Mouse (Mus musculus) inflammation-experienced regulatory T-cells (primary cell): ENCODE measurements around the gene Olfr792. TPM values are rescaled to one million over a fixed set of nuclear protein-coding genes. Genes with fewer than 3 reads are reported as not detected.

ENCODE experiments used
- polyA plus RNA-seq, 2 experiments: library from polyadenylated mRNA; unstranded; fragments of 100-300 nt; shearing (Covaris generic); gene quantifications; one replicate each; pipeline ENCODE4 v1.2.1; 2017

Olfr792 gene
- under 1 TPM in 1 of 2 experiments, not detected in 1; 0.31 TPM for polyA plus RNA-seq

DNA sequence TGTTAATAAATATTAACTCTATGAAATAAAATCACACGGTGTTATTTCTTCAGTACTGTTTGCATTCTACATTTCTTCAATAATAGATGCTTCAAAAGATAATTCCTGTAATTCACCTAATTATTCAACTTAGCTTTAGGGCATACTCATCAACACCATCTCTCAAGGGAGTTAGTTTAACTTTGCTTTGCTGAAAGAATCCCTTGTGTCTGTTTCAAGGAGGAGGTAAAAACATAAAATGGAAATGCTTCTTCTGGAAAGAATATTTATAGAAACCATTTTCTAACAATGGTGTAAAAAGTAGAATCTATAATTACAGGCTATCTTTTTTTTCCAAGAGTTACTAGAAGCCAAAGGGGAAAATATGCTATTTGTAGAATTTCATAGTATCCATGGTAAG, at the start of gene Olfr792:
TSS of gene Olfr792 (plus strand) at position 301 of the 400 bp plus-strand sequence.

DNA sequence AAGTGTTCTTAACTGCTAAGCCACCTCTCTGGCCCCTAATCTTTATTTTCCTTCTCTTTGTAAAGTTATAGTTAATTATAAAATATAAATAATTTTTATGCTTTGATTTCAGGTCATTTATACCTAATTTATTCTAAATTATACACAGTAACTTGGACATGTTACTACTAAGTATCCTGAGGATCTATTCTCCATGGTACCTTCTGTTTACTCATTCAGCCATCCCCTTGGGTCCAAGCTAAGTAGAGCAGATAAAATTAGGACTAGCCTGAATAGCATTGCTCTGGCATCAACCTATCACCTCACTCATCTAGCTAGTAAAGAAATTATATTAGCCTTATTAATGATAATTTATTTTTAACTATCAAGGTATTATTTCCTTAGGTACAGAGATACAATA, 40.8 kb upstream of the Olfr792 start, which contains the start of gene Olfr790:
TSS of gene Olfr790 (plus strand) at position 301 of the 400 bp plus-strand sequence.

GRCm38 (mm10) chr10:129521492-129521891, 17.5 kb upstream of the Olfr792 start, which contains the start of gene Olfr791:
Gene Olfr791 (plus strand): TSS chr10:129521792.

GRCm38 (mm10) chr10:129567355-129567754, 28.4 kb downstream of the Olfr792 start, which contains the start of gene Olfr794:
Gene Olfr794 (plus strand): TSS chr10:129567655.

Other genes starting within 250 kb of the Olfr792 start
- gene Olfr780, start 221.0 kb upstream of the Olfr792 start, polyA plus RNA-seq = under 1 TPM; 0.05 to 0.34 TPM
- under 1 TPM in 1 of 2 experiments, not detected in 1; 0.22 TPM for gene Olfr781, start 210.3 kb upstream of the Olfr792 start, polyA plus RNA-seq
- gene Olfr782, start 190.3 kb upstream of the Olfr792 start, polyA plus RNA-seq = not detected
- under 1 TPM in 1 of 2 experiments, not detected in 1; 0.12 TPM for gene Olfr784, start 155.1 kb upstream of the Olfr792 start, polyA plus RNA-seq
- under 1 TPM in 1 of 2 experiments, not detected in 1; 0.69 TPM for gene Olfr785, start 133.7 kb upstream of the Olfr792 start, polyA plus RNA-seq
- not detected for gene Olfr786, start 111.9 kb upstream of the Olfr792 start, polyA plus RNA-seq
- gene Olfr787, start 77.3 kb upstream of the Olfr792 start, polyA plus RNA-seq = 1 to 10 TPM in 1 of 2 experiments, under 1 TPM in 1; 0.14 to 1.8 TPM
- gene Olfr788, start 68.2 kb upstream of the Olfr792 start, polyA plus RNA-seq = under 1 TPM in 1 of 2 experiments, not detected in 1; 0.04 TPM
- gene Olfr789, start 54.4 kb upstream of the Olfr792 start, polyA plus RNA-seq = under 1 TPM in 1 of 2 experiments, not detected in 1; 0.06 TPM
- gene Olfr790, start 40.7 kb upstream of the Olfr792 start, polyA plus RNA-seq = not detected
- under 1 TPM in 1 of 2 experiments, not detected in 1; 0.48 TPM for gene Olfr791, start 17.4 kb upstream of the Olfr792 start, polyA plus RNA-seq
- gene Olfr794, start 28.5 kb downstream of the Olfr792 start, polyA plus RNA-seq = not detected
- gene Olfr796, start 73.4 kb downstream of the Olfr792 start, polyA plus RNA-seq = not detected
- 1 to 10 TPM in 1 of 2 experiments, under 1 TPM in 1; 0.13 to 1.1 TPM for gene Olfr798, start 88.8 kb downstream of the Olfr792 start, polyA plus RNA-seq
- under 1 TPM in 1 of 2 experiments, not detected in 1; 0.43 TPM for gene Olfr799, start 98.3 kb downstream of the Olfr792 start, polyA plus RNA-seq
- gene Olfr800, start 118.5 kb downstream of the Olfr792 start, polyA plus RNA-seq = not detected
- gene Olfr801, start 134.7 kb downstream of the Olfr792 start, polyA plus RNA-seq = 1 to 10 TPM in 1 of 2 experiments, under 1 TPM in 1; 0.27 to 2.8 TPM
- gene Olfr802, start 149.0 kb downstream of the Olfr792 start, polyA plus RNA-seq = under 1 TPM in 1 of 2 experiments, not detected in 1; 0.13 TPM
- gene Olfr803, start 155.1 kb downstream of the Olfr792 start, polyA plus RNA-seq = not detected
- under 1 TPM; 0.02 to 0.07 TPM for gene Olfr804, start 164.0 kb downstream of the Olfr792 start, polyA plus RNA-seq
- gene Olfr805, start 190.2 kb downstream of the Olfr792 start, polyA plus RNA-seq = not detected
- not detected for gene Olfr806, start 202.8 kb downstream of the Olfr792 start, polyA plus RNA-seq
- under 1 TPM in 1 of 2 experiments, not detected in 1; 0.82 TPM for gene Olfr807, start 218.6 kb downstream of the Olfr792 start, polyA plus RNA-seq
- not detected for gene Olfr808, start 226.3 kb downstream of the Olfr792 start, polyA plus RNA-seq
- under 1 TPM; 0.07 to 0.22 TPM for gene Olfr809, start 235.5 kb downstream of the Olfr792 start, polyA plus RNA-seq